Mouse (Mus musculus) CH12F3 (cell line): ENCODE results near the gene Prl4a1.
"Not testable (repeated sequence)": the region's sequence is repeated elsewhere in the genome, so short reads cannot be mapped to it uniquely, and the experiment has no call there.

ENCODE experiments used
- in situ Hi-C: fragments of 300-500 bp; cut with MboI; formaldehyde crosslinking; loops from 2 replicates; pipeline ENCODE4 v1.14.3; 2020; ENCODE audit warnings: low sequenced_read_pairs

The Prl4a1 gene

GRCm38 (mm10) chr13:28015912-28016311 lies at the start of gene Prl4a1:
Prl4a1 (plus strand) TSS chr13:28016212.
- in situ Hi-C loops, result no loop called here

DNA sequence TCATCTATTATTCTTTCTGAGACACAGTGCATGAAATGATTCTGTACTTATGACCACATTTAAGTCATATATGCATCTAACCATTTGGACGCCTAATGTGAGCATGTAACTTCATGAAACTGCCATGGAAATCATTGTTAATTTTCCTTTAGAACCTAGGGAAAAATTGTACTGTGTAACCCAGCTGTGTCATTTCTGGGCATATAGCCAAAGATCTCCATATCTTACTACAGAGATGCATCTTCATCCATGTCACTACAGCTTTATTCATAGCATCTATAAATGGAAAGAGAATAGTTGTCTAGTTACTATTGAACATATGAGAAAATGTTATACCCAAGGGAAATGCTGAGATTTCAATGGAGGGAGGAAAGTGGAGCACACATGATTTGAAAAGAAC lies 43.1 kb upstream of the Prl4a1 start:
- in situ Hi-C loops, result no loop called here

GRCm38 (mm10) chr13:27974281-27974680 lies 41.7 kb upstream of the Prl4a1 start:
- in situ Hi-C loops, result not testable (repeated sequence)

GRCm38 (mm10) chr13:27977646-27978045 lies 38.4 kb upstream of the Prl4a1 start:
- in situ Hi-C loops, result no loop called here

- in situ Hi-C loops, result not testable (repeated sequence)
These were observed 19.5 kb upstream of the Prl4a1 start for GRCm38 (mm10) chr13:27996557-27996956.

GRCm38 (mm10) chr13:28029330-28029729 lies 13.3 kb downstream of the Prl4a1 start:
- in situ Hi-C loops, result no loop called here

DNA sequence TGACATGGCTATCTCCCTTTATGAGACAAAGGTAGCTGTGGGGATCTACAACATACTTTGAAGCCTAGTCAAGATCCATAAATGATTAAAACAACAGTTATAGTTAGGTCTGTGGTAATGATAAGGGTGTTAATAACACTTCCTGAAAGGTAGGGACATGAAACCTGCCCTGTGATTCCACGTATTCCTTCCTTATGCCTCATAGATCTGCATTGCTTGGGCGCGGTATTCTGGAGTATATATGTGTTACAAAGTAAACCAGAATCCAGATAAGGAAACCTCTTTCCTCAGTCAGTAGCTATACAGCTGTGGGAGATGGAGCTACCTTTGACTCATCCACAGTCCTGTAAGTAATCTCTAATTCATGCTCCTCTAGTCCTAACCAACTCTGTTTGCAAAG lies 53.3 kb downstream of the Prl4a1 start:
- in situ Hi-C loops, result no loop called here
